Mouse (Mus musculus): ENCODE measurements at regions not wholly inside any gene's neighbourhood (a gene's known extent, or its start where the extent isn't known, plus 50 kb on each side); places are given as distances from the start of the nearest gene placed in this dataset.

DNA sequence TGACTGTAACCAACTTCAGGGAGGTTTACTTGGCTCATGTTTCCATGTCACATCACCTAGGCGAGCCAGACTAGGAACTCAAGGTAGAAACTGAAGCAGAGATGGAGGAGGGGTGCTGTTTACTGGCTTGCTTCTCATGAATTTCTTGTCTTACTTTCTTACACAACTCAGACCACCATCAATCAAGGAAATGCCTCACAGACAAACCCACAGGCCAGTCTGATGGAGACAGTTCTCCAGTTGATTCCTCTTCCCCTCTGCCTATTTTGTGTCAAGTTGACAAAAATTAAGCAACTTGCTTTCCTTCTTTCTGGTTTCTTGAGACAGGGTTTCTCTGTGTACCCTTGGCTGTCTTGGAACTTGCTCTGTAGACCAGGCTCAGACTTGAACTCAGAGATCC lies 83.8 kb upstream of the Phip start:
- no peak overlapping the region for H3K4me3 ChIP-seq
- no peaks in the 10 kb centered on the region for H3K36me3 ChIP-seq (ENCODE audit: control insufficient read depth, insufficient read depth)
- no peak overlapping the region for H3ac ChIP-seq (ENCODE audit: control insufficient read depth, insufficient read length)
- no peaks in the 10 kb centered on the region for H3K27me3 ChIP-seq (ENCODE audit: control insufficient read depth, insufficient read depth, insufficient read length)
- TF ChIP-seq TCF3 (IDR thresholded peaks at IDR 0.05; ENCODE audit: insufficient read length, low read depth): no peak
- no peak for TF ChIP-seq USF1 (IDR thresholded peaks at IDR 0.05; ENCODE audit: low read depth)
- TF ChIP-seq MYOD1 (IDR thresholded peaks at IDR 0.05; ENCODE audit: control insufficient read depth in 1 of 3, insufficient read length in 2 of 3, low read depth in 2 of 3): no peak
- no peak for TF ChIP-seq CEBPB (IDR thresholded peaks at IDR 0.05; ENCODE audit: insufficient read depth, poor library complexity, severe bottlenecking)
- TF ChIP-seq MYOG (IDR thresholded peaks at IDR 0.05; ENCODE audit: control insufficient read depth in 1 of 3, insufficient read depth in 1 of 3, insufficient read length in 2 of 3, low read depth in 2 of 3): no peak
- TF ChIP-seq TCF12 (IDR thresholded peaks at IDR 0.05; ENCODE audit: insufficient read depth, poor library complexity, severe bottlenecking): no peak
- TF ChIP-seq SRF (IDR thresholded peaks at IDR 0.05; ENCODE audit: control insufficient read depth, insufficient read length, low read depth): no peak
- no peak for TF ChIP-seq E2F4 (IDR thresholded peaks at IDR 0.05; ENCODE audit: insufficient read depth)
- no peak for TF ChIP-seq POLR2AphosphoS2 (IDR thresholded peaks at IDR 0.05; ENCODE audit: insufficient read length, low read depth)
- TF ChIP-seq POLR2A (IDR thresholded peaks at IDR 0.05; ENCODE audit: insufficient read length, low read depth): no peak
- no peak for TF ChIP-seq REST (IDR thresholded peaks at IDR 0.05; ENCODE audit: insufficient read depth, insufficient read length)
- no peak for TF ChIP-seq MAX (IDR thresholded peaks at IDR 0.05; ENCODE audit: low read depth)
- no peak overlapping the region for H3K4me2 ChIP-seq (ENCODE audit: low read depth)
- no peaks in the 10 kb centered on the region for H3K79me2 ChIP-seq (ENCODE audit: control insufficient read depth, insufficient read depth)

DNA sequence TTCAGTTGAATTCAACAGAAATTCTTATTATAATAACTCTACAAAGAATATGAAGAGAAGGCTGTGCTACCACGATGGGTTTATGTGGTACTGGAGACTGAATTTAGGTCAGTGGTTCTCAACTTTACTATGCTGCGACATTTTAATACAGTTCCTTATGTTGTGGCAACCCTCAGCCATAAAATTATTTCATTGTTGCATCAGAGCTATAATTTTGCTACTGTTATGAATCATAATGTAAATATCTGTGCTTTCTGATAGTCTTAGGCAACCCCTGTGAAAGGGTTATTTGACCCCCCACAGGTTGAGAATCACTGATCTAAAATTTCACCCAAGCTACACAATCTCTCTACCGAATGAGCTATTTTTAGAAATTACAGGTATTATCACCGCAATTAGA lies 80.9 kb upstream of the Phip start:
- no peak overlapping the region for H3ac ChIP-seq (ENCODE audit: control insufficient read depth, insufficient read length)
- no peaks in the 10 kb centered on the region for H3K79me2 ChIP-seq (ENCODE audit: control insufficient read depth, insufficient read depth)
- TF ChIP-seq CEBPB (IDR thresholded peaks at IDR 0.05; ENCODE audit: insufficient read depth, poor library complexity, severe bottlenecking): no peak
- no peaks in the 10 kb centered on the region for H3K36me3 ChIP-seq (ENCODE audit: control insufficient read depth, insufficient read depth)
- no peak overlapping the region for H3K4me2 ChIP-seq (ENCODE audit: low read depth)
- H3K4me3 ChIP-seq: no peak overlapping the region
- H3K27me3 ChIP-seq (ENCODE audit: control insufficient read depth, insufficient read depth, insufficient read length): no peaks in the 10 kb centered on the region

DNA sequence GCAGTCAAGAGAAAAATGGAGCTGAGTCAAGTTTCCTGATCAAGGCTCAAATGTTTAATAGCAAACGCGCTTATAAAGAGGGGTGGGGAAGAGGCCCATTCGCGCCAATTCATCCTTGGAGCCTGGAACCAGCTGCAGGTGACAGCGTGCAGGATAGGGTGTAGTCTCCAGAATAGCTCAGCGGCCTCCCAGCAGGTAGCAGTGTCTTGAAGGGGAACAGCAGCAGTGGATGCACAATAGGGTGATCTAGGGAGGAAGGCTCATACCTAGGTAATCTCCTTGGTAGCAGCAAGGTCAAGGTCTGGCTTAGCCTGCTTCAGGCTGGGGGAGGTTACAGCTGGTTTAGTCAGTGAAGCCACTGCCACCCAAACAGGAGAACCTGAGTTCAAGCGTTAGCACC lies 76.3 kb upstream of the Phip start:
- H3K36me3 ChIP-seq (ENCODE audit: control insufficient read depth, insufficient read depth): no peaks in the 10 kb centered on the region
- H3K27me3 ChIP-seq (ENCODE audit: control insufficient read depth, insufficient read depth, insufficient read length): no peaks in the 10 kb centered on the region
- no peaks in the 10 kb centered on the region for H3K79me2 ChIP-seq (ENCODE audit: control insufficient read depth, insufficient read depth)
- no peak overlapping the region for H3K4me2 ChIP-seq (ENCODE audit: low read depth)
- no peak overlapping the region for H3K4me3 ChIP-seq
- no peak overlapping the region for H3ac ChIP-seq (ENCODE audit: control insufficient read depth, insufficient read length)
- TF ChIP-seq MYOG (IDR thresholded peaks at IDR 0.05; ENCODE audit: control insufficient read depth in 1 of 3, insufficient read depth in 1 of 3, insufficient read length in 2 of 3, low read depth in 2 of 3): no peak
- TF ChIP-seq MAX (IDR thresholded peaks at IDR 0.05; ENCODE audit: low read depth): no peak
- no peak for TF ChIP-seq SRF (IDR thresholded peaks at IDR 0.05; ENCODE audit: control insufficient read depth, insufficient read length, low read depth)

DNA sequence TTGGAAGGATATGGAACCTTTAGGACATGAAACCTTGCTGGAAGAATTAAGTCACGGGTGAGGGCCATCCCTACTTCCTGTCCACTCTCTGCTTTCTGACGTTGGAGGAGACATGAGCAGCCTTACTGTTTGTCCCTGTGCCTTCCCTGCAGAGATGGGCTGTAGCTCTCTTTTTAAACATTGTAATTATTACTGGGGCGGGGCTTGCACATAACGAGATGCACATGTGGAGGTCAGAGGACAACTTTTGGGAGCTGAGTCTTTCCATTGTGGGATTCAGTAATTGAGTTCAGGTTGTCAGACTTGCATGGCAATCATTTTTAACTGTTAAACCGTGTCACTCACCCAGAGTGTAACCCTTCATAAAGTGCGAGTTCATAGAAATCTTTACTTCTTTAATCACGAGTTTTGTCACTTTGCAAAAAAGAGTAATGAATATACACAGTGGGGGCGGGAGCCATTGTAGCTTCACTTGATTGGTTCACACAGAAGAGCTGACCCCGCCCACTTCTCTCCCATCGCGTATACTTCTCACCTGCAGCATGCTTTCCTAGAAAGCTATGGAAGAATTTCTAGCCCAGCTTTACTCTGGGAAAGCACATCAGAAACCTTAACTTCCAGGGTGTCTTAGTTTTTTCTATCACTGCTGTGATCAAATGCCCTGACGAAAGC lies 72.4 kb upstream of the Phip start:
- Histone ChIP-seq H3K79me2 (ENCODE audit: control insufficient read depth, insufficient read depth) (no peaks in the 10 kb centered on the region), H3ac (ENCODE audit: control insufficient read depth, insufficient read length) (no peak overlapping the region), H3K36me3 (ENCODE audit: control insufficient read depth, insufficient read depth) (no peaks in the 10 kb centered on the region), H3K27me3 (ENCODE audit: control insufficient read depth, insufficient read depth, insufficient read length) (no peaks in the 10 kb centered on the region), H3K4me2 (ENCODE audit: low read depth) (no peak overlapping the region), H3K4me3 (no peak overlapping the region)
- TF ChIP-seq MYOD1 (IDR thresholded peaks at IDR 0.05; ENCODE audit: control insufficient read depth in 1 of 3, insufficient read length in 2 of 3, low read depth in 2 of 3) (no peak), POLR2AphosphoS2 (IDR thresholded peaks at IDR 0.05; ENCODE audit: insufficient read length, low read depth) (no peak)

DNA sequence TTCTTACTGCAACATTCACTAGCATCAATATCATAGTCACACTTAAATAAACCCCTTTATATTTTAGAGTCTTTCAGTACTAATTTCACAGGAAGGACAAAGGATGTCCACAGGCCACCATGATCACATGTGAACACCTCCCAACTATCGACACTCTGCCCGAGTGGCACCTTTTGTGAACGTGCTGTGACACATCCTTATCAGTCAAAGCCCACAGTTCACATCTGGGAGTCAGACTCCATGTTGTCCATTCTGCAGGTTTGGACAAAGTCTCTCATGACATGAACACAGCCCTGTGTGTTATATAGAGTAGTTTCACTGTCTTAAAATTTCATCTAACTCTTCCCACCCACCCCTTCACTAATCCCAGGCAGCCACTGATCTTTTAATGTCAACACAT lies 70.7 kb upstream of the Phip start:
- no peak for TF ChIP-seq TCF12 (IDR thresholded peaks at IDR 0.05; ENCODE audit: insufficient read depth, poor library complexity, severe bottlenecking)
- no peak for TF ChIP-seq CEBPB (IDR thresholded peaks at IDR 0.05; ENCODE audit: insufficient read depth, poor library complexity, severe bottlenecking)
- no peak for TF ChIP-seq MYOD1 (IDR thresholded peaks at IDR 0.05; ENCODE audit: control insufficient read depth in 1 of 3, insufficient read length in 2 of 3, low read depth in 2 of 3)
- no peak for TF ChIP-seq MAX (IDR thresholded peaks at IDR 0.05; ENCODE audit: low read depth)
- no peak for TF ChIP-seq TCF3 (IDR thresholded peaks at IDR 0.05; ENCODE audit: insufficient read length, low read depth)
- no peak for TF ChIP-seq USF1 (IDR thresholded peaks at IDR 0.05; ENCODE audit: low read depth)
- no peak for TF ChIP-seq MYOG (IDR thresholded peaks at IDR 0.05; ENCODE audit: control insufficient read depth in 1 of 3, insufficient read depth in 1 of 3, insufficient read length in 2 of 3, low read depth in 2 of 3)
- TF ChIP-seq POLR2AphosphoS2 (IDR thresholded peaks at IDR 0.05; ENCODE audit: insufficient read length, low read depth): no peak
- TF ChIP-seq SRF (IDR thresholded peaks at IDR 0.05; ENCODE audit: control insufficient read depth, insufficient read length, low read depth): no peak
- no peak for TF ChIP-seq E2F4 (IDR thresholded peaks at IDR 0.05; ENCODE audit: insufficient read depth)
- no peak for TF ChIP-seq REST (IDR thresholded peaks at IDR 0.05; ENCODE audit: insufficient read depth, insufficient read length)
- no peak for TF ChIP-seq POLR2A (IDR thresholded peaks at IDR 0.05; ENCODE audit: insufficient read length, low read depth)
- Histone ChIP-seq H3K36me3 (ENCODE audit: control insufficient read depth, insufficient read depth) (no peaks in the 10 kb centered on the region), H3ac (ENCODE audit: control insufficient read depth, insufficient read length) (no peak overlapping the region), H3K4me3 (no peak overlapping the region), H3K4me2 (ENCODE audit: low read depth) (no peak overlapping the region), H3K27me3 (ENCODE audit: control insufficient read depth, insufficient read depth, insufficient read length) (no peaks in the 10 kb centered on the region), H3K79me2 (ENCODE audit: control insufficient read depth, insufficient read depth) (no peaks in the 10 kb centered on the region)
